Mouse (Mus musculus) CH12.LX (cell line): ENCODE results near the gene Fam71e2.

Experiments
- CTCF ChIP-seq, 2 experiments: IDR thresholded peaks in 1 of 2; conservative IDR thresholded peaks in 1 of 2; 2 replicates each; pipeline ENCODE4 v1.5.1; 2011 to 2012; ENCODE audit warnings: low read depth in 2 of 2, low read length in 2 of 2, improper control_type of control experiment in 1 of 2, inconsistent platforms in 1 of 2, mild to moderate bottlenecking in 1 of 2, moderate library complexity in 1 of 2
- POLR2A ChIP-seq: IDR thresholded peaks from 2 replicates; pipeline ENCODE4 v1.6.1; 2011; ENCODE audit warnings: low read depth, mild to moderate bottlenecking, improper control_type of control experiment, low read length

- TF ChIP-seq CTCF (conservative IDR thresholded peaks at IDR 0.05 in 1 of 2, IDR thresholded peaks at IDR 0.05 in 1 of 2; ENCODE audit: low read depth in 2 of 2, low read length in 2 of 2) (peak; percentile 29 to 69; a peak in 3 of 4 replicates), POLR2A (peak; percentile 26; the same call in 1 of the 2 replicates)
These were observed 35.6 kb upstream of the Fam71e2 start for GRCm38 (mm10) chr7:4806716-4807115.
